Mouse (Mus musculus) spleen, embryonic (tissue): ENCODE results near the gene Ostm1.

Experiments
- CTCF ChIA-PET: fragments of 350-600 bp; sonication (Branson Sonifier 250); formaldehyde crosslinking; loops from one replicate; lab custom pipeline; 2022; lab: Charles Lee

Gene Ostm1

GRCm38 (mm10) chr10:42678331-42678730 is 94.7 kb downstream of the Ostm1 start:
- CTCF ChIA-PET, result interaction anchor here (0.5 kb wide), 1 partner anchor 235 kb away, joined by 11 read pairs; no protein-coding TSS in a partner anchor

GRCm38 (mm10) chr10:42678755-42679364 is 95.2 kb downstream of the Ostm1 start:
- CTCF ChIA-PET, result interaction anchor here (0.5 kb wide), 1 partner anchor 483 kb away, joined by 4 read pairs; no protein-coding TSS in a partner anchor

GRCm38 (mm10) chr10:42679586-42679985 is 96.0 kb downstream of the Ostm1 start:
- CTCF ChIA-PET, result no interaction called here

GRCm38 (mm10) chr10:42680582-42681001 is 97.0 kb downstream of the Ostm1 start:
- CTCF ChIA-PET, result interaction anchor here (0.6 kb wide), 1 partner anchor 413 kb away, joined by 5 read pairs; no protein-coding TSS in a partner anchor

GRCm38 (mm10) chr10:42682421-42682820 is 98.8 kb downstream of the Ostm1 start:
- CTCF ChIA-PET, result no interaction called here

GRCm38 (mm10) chr10:42687873-42688272 is 104.3 kb downstream of the Ostm1 start:
- CTCF ChIA-PET, result interaction anchor here (0.6 kb wide), 2 partner anchors 9 to 1039 kb away, joined by 3 to 7 read pairs; no protein-coding TSS in a partner anchor

GRCm38 (mm10) chr10:42689694-42690093 is 106.1 kb downstream of the Ostm1 start:
- CTCF ChIA-PET, result interaction anchor here (0.5 kb wide), 1 partner anchor 16 kb away, joined by 3 read pairs; no protein-coding TSS in a partner anchor

GRCm38 (mm10) chr10:42690233-42691028 is 106.8 kb downstream of the Ostm1 start:
- CTCF ChIA-PET, result no interaction called here

- CTCF ChIA-PET, result no interaction called here
These were observed 107.4 kb downstream of the Ostm1 start for GRCm38 (mm10) chr10:42691051-42691450.

GRCm38 (mm10) chr10:42692095-42692494 is 108.5 kb downstream of the Ostm1 start:
- CTCF ChIA-PET, result no interaction called here

- CTCF ChIA-PET, result no interaction called here
These were observed 109.2 kb downstream of the Ostm1 start for GRCm38 (mm10) chr10:42692794-42693193.

GRCm38 (mm10) chr10:42693482-42693881 is 109.9 kb downstream of the Ostm1 start:
- CTCF ChIA-PET, result no interaction called here

- CTCF ChIA-PET, result interaction anchor here (0.9 kb wide), 1 partner anchor 9 kb away, joined by 3 read pairs; no protein-coding TSS in a partner anchor
These were observed 112.7 kb downstream of the Ostm1 start for GRCm38 (mm10) chr10:42696361-42696760.

GRCm38 (mm10) chr10:42697007-42697406 is 113.4 kb downstream of the Ostm1 start:
- CTCF ChIA-PET, result interaction anchor here (0.8 to 1.2 kb wide), 3 partner anchors 9 to 292 kb away, joined by 3 to 8 read pairs (median 3); no protein-coding TSS in a partner anchor

- CTCF ChIA-PET, result interaction anchor here (0.7 kb wide), 1 partner anchor 747 kb away, joined by 4 read pairs; no protein-coding TSS in a partner anchor
These were observed 114.8 kb downstream of the Ostm1 start for GRCm38 (mm10) chr10:42698375-42698774.

GRCm38 (mm10) chr10:42698994-42699393 is 115.4 kb downstream of the Ostm1 start:
- CTCF ChIA-PET, result interaction anchor here (0.7 kb wide), 1 partner anchor 328 kb away, joined by 3 read pairs; no protein-coding TSS in a partner anchor

- CTCF ChIA-PET, result no interaction called here
These were observed 118.5 kb downstream of the Ostm1 start for GRCm38 (mm10) chr10:42702111-42702510.

GRCm38 (mm10) chr10:42714676-42715075 is 131.1 kb downstream of the Ostm1 start:
- CTCF ChIA-PET, result no interaction called here

GRCm38 (mm10) chr10:42715366-42716035 is 131.9 kb downstream of the Ostm1 start:
- CTCF ChIA-PET, result no interaction called here

GRCm38 (mm10) chr10:42722116-42722515 is 138.5 kb downstream of the Ostm1 start:
- CTCF ChIA-PET, result no interaction called here
